Mouse (Mus musculus): Measurements from ENCODE around the gene Miga1.

The Miga1 gene

DNA sequence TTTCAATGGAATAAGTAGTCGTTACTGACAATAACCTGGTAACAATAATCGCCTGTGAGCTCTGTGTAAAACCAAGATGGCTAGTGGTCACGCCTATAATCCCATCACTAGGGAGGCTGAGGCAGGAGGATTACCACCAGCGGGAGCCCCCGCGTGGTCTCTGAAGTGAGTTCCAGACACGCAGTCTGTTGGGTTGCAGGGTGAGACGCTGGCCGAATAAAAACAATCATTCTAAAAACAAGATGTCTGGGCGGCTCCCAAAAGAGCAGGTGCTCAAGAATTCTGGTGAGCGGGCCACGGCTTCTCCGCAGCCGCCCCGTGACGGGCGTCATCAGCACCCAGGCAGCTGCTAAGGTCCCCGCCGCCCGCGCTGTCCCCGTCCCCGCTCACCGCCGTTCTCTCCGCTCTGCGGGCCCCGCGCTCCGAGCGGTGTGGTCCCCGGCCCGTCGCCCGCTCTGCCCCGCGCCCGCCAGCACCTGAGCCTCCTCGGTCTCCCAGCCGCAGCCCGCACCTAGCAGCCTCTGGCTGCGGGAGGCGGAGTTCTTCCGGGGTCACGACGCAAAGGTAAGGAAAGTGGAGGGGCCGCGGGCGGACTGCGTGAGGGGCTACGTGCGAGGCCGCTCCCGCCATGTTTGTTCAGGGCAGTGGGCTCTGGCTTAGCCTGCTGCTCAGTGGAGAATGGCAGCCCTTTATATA is at the start of gene Miga1:
Gene Miga1 (minus strand): TSS at position 546 of the 696 bp plus-strand sequence.
- peak; percentile 66 for DNase-seq (ENCODE audit: extremely low read depth, low read depth)

DNA sequence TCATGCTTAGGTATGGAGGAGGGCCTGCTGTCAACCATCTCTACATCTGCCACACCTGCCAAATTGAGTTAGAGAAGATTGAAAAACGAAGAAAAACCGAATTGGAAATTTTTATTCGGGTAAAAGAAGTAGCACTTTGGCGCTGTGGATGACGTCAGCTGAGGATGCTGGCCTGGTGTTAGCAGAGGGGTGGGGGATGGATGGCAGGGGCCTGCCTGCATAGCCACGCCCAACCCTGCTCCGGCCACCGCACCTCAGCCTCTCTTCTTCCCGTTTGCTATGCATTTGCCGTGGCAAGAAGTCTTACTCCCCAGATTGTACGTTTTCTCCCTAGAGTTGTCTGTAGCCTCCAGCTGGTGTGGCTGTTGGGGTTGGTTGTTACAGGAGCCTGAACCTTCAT is 43.9 kb upstream of the Miga1 start:
- no peak for DNase-seq (ENCODE audit: extremely low read depth, low read depth)

DNA sequence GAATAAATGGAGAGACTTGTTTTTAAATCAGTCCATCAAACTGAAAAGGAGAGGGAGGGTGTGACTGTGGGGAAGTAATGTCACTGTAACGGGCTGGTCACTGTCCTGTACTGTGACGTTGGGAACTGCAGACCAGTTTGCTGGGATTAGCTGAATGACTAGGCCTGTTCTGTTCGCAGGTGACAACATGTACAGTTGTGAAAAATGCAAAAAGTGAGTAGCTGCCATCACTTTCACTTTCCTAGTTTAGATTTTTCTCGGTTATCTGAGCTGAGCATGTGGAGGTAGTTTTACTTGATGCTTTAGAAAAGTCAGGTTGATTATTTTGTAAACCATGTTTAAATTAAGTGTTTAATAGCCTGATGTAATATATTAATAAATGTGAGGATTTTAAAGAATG is 35.9 kb upstream of the Miga1 start:
- DNase-seq (ENCODE audit: extremely low read depth, low read depth): no peak

DNA sequence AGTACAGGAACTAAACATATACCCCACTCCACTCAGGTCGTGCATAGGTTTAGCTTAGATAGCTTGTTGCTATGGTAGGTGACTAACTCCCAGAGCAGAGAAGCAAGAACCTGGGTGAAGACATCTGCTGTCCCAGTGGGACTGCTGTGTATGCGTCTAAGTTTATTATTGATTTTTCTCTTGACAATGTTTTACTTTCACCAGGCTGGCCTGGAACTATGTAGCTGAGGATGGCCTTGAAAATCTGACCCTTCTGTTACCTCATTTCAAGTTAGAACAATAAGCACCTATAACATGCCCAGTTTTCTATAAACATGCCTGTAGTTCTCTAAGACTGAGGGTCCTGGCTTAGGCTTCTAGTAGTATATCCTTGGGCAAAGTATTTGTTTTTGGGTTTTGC is 24.0 kb upstream of the Miga1 start:
- no peak for DNase-seq (ENCODE audit: extremely low read depth, low read depth)

DNA sequence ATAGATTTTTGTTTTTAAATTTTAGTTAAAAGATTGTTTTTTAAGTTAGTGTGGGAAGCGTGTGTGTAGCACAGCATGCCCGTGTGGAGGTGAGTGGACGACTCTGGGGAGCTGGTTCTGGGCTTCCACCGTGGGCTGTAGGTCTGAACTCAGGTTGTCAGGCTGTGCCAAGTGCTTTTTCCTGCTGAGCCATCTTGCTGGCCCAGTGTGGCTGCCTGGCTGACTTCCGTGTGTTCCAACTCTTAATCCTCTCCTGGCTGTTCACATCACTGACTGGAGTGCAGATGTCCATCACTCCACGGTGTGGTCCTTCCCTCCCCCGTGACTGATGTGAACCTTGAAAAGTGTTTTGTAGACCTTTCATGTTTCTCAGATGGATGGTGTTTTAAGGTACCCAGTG is 18.9 kb upstream of the Miga1 start:
- no peak for DNase-seq (ENCODE audit: extremely low read depth, low read depth)

DNA sequence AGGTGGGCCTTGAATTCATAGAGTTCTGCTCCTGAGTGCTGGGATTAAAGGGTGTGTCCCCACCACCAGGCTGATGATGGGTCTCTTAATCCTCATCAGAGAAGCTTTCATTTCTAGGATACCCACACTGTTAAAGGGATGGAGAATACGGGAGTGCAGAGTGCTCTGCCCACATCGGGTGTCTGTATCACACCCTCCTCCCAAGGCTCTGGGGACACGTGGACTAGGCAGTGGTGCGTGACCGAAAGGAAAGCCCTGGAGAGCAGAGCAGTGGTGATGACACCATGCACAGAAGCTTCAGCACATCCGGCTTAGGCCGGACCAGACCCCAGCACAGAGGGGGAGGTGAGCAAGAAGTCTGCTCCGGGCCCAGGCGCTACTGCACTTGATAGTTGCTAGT is 16.5 kb upstream of the Miga1 start:
- DNase-seq (ENCODE audit: extremely low read depth, low read depth): no peak

DNA sequence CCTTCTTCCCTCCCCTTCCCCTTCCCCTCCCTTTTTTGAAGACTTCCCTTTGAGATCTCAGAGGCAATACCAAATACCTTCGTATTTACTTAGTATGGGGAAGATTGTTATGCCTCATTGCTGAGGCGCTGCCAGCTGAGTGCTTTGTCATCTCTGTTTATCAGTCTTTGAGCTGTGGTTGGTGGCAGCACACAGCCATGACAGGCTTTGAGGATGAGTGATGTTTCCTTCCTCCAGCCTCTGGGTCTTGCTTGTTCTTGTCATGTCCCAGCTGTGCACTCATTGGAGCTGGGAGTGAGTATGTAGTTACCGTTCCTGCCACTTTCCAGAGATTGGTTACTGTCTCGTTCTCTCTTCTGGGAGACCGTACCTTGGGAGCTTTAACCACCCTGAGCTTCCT is 15.2 kb upstream of the Miga1 start:
- DNase-seq (ENCODE audit: extremely low read depth, low read depth): peak; percentile 68

DNA sequence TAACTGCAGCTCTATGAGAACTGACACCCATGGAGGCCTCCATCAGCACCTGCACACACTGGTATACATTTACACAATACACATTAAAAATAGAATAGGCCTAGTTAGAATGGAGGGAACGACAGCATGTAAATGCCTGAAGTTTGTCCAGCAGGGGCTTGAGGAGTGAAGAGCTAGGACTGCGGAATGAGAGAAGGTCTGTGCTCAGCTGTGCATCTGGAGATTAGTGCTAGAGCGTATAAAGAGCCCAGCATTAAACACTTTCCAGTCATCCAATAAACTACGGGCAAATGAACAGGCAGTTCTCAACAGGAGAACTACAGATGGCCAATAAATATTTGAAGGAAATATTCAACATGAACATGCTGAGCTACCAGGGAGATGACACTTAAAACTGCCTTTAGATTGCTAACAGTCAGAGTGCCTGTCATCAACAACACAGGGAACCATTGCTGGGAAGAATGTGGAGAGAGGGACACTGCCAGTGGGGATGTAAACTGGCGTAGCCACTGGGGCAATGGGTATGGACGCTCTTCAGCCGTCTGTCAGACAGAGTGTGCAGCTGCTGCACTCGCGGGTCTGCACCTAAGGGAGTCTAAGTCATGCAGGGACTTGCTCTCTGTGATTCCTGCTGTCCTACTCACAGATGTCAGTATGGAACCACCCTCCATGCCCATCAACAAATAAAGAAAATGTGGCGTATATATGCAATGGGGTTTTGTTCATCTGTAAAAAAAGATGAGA is 13.4 kb upstream of the Miga1 start:
- no peak for DNase-seq (ENCODE audit: extremely low read depth, low read depth)

DNA sequence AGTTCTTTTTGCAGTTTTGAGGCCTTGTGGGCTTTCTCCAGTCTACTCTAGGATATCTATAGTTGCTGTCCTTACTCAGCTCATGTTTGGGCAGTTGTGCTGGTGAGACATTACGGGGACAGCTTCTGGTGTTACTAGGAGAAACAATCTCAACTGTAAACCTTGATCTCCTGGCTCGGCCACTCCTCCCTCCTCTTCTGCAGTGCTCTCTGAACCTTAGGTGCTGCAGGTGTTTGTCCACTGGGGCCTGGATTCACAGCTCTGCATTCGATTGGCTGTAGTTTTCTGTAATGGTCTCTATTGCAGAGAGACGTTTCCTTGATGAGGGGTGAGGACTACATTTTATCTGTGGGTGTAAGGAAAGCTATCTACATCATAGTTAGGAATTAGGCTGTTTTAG is 12.1 kb upstream of the Miga1 start:
- DNase-seq (ENCODE audit: extremely low read depth, low read depth): no peak

DNA sequence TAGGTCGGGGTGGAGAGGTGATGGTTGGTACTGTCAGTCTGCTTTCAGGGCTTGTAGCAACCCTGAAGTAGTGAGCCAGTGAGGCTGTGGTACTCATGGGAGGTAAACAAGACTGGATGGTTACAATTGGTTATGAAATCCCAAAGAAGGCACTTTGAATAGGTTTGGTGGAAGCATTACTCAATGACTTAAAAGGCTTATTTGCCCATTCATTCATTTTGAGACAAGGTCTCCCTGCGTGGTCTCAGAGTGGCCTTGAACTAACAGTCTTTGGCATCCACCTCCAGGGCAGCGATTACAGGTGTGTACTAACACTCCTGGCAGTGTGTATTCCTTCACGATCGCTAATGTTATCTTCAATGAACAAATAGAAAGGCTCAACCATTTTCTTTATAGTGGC is 10.8 kb upstream of the Miga1 start:
- DNase-seq (ENCODE audit: extremely low read depth, low read depth): no peak

DNA sequence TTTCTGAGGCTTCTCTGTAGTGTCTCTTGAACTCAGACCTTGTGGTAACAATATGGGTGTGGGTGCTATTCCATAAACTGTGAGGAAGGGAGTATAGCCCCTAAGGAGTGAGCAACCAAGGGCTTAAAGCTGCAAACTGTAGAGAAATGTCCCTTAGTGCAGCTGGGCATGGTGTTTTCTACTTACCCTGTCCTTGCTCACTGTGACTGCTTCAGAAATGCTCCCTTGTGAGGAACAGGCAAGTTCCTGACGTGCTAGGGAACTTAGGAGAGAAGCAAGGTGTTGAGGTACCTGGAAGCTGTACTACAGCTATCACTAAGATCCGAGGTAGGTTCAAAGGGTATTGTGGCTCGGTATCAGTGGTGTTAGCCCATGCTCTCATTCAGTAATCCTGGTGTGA is 10.2 kb upstream of the Miga1 start:
- DNase-seq (ENCODE audit: extremely low read depth, low read depth): no peak

DNA sequence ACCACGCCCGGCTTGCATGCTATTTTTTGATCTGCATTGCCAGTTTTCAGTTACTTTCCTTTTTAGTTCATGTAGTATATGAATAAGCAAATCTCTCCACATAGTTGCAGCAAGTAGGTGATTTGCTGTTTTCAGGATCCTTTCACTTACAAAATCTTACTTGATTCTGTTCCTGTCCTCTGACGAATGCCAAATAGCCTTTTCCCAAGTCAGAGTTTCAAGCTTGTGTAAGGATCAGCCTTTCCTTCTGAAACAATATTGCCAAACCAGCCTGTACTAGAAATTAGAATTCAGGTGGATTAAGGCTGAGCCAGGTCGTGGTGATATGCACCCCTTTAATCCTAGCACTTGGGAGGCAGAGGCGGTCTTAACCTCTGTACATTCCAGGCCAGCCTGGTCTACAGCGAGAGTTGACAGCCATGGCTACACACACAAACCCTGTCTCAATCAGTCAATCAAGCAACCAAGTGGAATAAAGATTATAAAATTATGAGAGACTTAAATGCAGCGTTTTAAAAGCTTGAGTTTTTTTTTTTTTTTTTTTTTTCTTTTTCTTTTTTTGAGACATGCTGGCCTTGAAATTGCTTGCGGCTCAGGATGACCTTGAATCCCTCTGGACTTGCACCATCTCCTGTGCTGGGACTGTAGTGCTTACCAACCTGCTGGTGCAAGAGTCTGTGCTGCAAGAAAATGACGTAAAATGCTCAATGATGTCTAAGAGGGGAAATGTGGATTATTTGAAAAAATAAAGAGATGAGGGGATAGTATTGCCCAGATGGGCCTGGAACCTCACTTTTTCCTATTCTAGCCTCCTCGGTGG is 8.0 kb upstream of the Miga1 start:
- DNase-seq (ENCODE audit: extremely low read depth, low read depth): no peak

DNA sequence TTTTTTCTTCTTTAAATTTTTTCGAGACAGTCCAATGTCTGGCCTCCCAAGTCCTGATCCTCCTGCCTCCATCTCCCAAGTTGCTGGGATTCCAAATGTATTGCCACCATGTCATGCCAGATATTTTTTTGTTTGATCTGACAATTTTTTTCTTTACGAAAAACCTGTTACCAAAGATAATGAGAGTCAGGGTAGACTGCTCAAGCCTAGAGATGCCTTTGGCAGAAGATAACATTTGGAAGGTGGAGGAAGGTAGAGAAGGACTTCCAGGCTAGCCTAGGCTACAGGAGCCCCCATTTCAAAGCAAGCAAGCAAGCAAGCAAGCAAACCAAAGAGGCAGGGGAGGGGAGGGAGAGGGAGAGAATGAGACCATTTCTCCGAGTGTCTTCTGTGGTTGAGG is 7.0 kb upstream of the Miga1 start:
- DNase-seq (ENCODE audit: extremely low read depth, low read depth): peak; percentile 41

DNA sequence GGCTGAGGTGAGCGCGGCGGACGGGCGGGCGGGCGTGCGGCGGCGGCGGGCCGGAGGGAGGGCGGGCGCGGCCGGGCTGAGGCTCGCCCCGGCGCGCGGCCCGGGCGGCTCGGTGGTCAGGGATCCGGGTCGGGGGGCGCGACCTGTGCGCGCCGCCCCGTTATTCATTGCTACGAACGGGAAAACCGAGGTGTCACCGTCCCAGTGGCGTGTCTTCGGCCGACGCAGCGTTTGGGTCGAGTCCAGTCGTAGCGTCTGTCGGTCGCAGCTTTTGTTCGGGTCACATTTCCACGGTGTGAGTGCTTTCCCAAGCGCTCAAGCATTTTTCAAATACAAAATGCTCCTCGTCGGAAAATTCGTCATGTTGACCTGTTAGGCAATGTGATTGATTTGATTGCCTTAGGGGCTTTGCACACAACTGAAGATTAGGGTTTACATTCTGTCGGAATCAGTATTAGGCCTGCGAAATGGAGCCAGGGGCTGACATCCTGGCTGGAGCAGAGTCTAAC is 6.5 kb upstream of the Miga1 start:
- DNase-seq (ENCODE audit: extremely low read depth, low read depth): peak; percentile 34

DNA sequence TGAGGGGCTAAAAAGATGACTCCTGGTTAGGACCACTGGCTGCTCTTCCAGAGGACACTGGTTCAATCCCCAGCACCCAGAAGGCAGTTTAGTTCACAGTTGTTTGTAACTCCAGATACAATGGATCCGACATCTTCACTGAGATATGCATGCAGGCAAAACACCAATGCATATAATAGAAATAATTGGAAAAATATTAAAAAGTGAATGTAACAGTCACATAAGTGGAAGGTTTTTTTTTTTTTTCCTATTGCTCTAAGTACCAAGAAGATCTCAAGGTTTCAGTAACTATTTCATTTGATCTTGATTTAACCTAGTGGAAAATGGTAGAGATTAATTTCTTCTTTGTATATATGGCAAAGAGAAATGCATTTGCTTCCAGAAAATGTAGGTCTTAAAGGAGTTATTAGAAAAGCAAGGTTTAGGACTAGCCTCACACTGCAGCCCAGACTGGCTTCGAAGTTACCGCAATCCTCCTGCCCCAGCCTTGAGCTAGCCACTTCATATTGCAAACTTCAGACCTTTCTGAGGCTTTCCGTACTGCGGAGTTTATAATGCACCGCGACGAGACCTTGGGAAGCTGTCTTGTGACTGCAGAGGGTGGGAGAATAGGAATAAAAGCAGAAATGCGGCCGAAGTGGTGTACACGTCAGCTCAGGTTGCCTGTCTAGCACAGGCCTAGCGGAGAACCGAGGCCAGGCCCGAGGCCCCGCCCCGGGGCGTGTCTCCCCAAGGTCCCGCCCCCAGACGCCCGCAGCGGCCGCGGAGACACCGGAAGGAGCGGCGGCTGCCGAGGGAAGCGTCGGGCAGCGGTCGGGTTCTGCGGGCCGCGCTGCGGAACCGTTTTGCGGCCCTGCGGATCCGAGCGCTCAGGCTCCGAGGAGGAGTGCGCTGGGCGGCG is 5.8 kb upstream of the Miga1 start, which contains the start of gene Usp33:
Gene Usp33 (plus strand): TSS at position 747 of the 901 bp plus-strand sequence.
- peak; percentile 84 for DNase-seq (ENCODE audit: extremely low read depth, low read depth)

DNA sequence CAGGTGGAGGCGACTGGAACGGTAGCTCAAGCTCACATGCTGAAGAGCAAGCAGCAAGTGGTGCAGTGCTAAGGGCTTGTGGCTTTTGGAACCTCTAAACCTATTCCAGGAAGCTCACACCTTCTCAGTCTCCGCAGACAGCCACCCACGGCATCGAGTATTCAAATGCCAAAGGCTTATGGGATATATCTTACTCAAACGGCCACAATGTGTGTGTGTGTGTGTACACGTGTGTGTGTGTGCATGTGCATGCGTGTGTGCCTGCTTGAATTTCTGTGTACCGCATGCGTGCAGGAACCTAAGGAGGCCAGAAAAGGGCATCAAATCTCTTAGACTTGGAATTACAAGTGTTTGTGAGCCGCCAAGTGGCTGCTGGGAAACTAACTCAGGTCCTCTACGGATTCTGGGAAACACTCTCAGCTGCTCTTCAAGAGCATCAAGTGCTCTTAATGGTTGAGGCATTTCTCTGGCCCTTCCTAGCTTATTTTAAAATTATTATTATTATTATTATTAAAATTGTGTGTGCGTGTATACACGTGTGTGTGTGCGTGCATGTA is 2.8 kb upstream of the Miga1 start:
- no peak for DNase-seq (ENCODE audit: extremely low read depth, low read depth)

DNA sequence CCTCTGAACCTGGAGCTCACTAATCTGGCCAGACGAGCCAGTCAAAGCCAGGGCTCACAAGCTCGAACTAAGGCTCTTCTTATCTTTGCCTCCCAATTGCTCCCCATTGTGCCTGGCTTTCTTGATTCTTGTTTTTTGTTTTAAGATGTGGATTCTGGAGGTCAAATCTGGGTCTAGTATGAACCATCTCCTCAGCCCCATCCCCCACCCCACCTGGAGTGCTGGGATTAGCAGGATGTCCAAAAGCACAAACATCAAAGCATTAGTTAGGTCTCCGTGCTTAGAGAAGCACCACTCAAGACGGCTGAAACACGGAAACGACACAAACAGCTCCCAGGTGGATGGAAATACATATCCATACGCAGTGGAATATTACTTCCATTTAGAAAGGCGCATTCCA is 4.1 kb downstream of the Miga1 start:
- DNase-seq (ENCODE audit: extremely low read depth, low read depth): no peak

DNA sequence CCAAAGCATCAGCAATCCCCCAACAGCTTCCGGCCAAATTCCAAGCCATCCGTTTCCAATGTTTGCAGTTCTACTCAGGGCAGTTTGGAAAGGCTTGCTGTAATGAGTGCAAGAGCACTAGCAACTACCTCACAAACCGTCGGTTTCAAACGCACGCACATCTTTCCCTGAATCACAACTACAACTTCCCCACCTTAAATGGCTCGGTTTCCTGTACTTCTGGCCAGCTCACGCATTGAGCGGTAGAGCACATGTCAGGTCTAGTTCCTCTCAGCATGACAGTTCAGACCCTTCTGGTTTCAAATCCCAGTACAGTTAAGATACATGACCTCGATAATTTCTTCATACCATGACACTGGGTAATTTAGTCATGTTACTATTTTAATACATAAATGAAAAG is 6.6 kb downstream of the Miga1 start:
- DNase-seq (ENCODE audit: extremely low read depth, low read depth): no peak

DNA sequence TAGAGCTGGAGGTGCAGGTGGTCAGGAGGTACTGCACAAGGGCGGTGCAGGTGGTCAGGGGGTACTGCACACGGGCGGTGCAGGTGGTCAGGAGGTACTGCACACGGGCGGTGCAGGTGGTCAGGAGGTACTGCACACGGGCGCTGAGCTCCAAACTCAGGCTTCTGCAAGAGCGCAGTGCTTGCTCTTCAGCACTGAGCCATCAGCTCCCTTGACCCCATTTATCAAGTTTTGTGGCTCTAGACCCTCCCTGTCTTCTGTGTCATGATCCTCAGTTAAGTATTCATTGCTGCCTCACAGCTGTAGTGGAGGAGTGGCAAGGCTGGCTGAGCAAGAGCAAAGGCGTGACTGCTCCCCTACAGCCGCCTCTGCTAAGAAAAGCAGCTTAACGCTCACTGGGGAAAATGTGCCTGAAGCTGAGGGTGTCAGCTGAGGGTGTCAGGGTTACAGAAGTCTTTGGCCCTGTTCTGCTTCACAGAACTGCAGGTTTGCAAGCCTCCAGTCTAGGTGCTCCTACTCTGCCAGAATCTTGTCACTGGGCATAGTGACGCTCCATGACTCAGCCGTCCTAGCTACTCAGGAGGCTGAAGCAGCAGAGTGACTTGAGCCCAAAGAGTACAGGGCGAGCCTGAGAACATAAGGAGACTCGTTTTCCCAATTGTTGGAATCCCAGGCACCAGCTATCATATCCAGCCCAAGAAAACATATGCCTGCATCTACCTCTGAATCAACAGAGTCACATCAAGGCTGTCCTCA is 7.5 kb downstream of the Miga1 start:
- no peak for DNase-seq (ENCODE audit: extremely low read depth, low read depth)

DNA sequence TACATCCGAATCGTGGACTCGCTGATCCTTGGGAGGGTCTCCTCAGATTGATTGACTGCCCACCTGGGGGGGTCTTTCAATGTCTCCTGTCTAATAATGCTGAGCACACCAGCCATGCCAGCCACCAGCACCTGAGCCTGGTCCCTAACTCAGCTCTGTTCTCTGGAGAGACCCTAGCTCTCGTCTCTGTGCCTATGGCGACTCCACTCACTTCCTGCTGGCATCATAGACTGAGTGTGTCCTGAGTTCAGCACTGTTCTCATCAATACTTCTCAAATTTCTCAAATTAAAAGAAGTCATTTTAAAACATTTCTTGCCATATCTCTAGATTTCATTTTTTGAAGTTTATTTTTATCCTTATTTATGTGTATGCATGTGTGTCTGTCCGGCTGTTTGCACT is 8.1 kb downstream of the Miga1 start:
- no peak for DNase-seq (ENCODE audit: extremely low read depth, low read depth)
